Mouse (Mus musculus) heart, embryonic 12.5 days (tissue): ENCODE results near the gene Noc2l. TPM values are rescaled to one million over a fixed set of nuclear protein-coding genes. Genes with fewer than 3 reads are reported as not detected.

Experiments used
- ATAC-seq: fragments of 200-750 bp; cut with Nextera tagmentation; 2 replicates; pipeline ENCODE4 v1.8.0; 2017; ENCODE audit warnings: moderate TSS enrichment, moderate library complexity; ENCODE audit not compliant: insufficient number of reproducible peaks, low FRiP score
- H3K27ac ChIP-seq: fragments of 300-500 bp; sonication (generic); 2 replicates; pipeline ENCODE4 v1.5.1; 2016; ENCODE audit warnings: mild to moderate bottlenecking, moderate library complexity; ENCODE audit not compliant: poor library complexity, severe bottlenecking
- H3K27me3 ChIP-seq: fragments of 300-500 bp; sonication (generic); replicated peaks from 2 replicates; pipeline ENCODE4 v1.6.1; 2016; ENCODE audit warnings: mild to moderate bottlenecking, moderate library complexity
- H3K36me3 ChIP-seq: fragments of 300-500 bp; sonication (generic); 2 replicates; pipeline ENCODE4 v1.6.1; 2016; ENCODE audit warnings: mild to moderate bottlenecking, moderate library complexity
- H3K4me1 ChIP-seq: fragments of 300-500 bp; sonication (generic); replicated peaks from 2 replicates; pipeline ENCODE4 v1.6.1; 2016; ENCODE audit warnings: mild to moderate bottlenecking
- H3K4me2 ChIP-seq: fragments of 300-500 bp; sonication (generic); 2 replicates; pipeline ENCODE4 v1.6.1; 2016; ENCODE audit warnings: mild to moderate bottlenecking, moderate library complexity
- H3K4me3 ChIP-seq: fragments of 300-500 bp; sonication (generic); 2 replicates; pipeline ENCODE4 v1.5.1; 2016; ENCODE audit warnings: mild to moderate bottlenecking
- H3K9ac ChIP-seq: fragments of 300-500 bp; sonication (generic); 2 replicates; pipeline ENCODE4 v1.6.1; 2016; ENCODE audit warnings: mild to moderate bottlenecking, moderate library complexity
- H3K9me3 ChIP-seq: fragments of 300-500 bp; sonication (generic); replicated peaks from 2 replicates; pipeline ENCODE4 v1.6.1; 2016; ENCODE audit warnings: mild to moderate bottlenecking, moderate library complexity
- WGBS: fragments of 180-500 bp; shearing (Covaris S2); methylation state at CpG from one replicate; pipeline ENCODE4 v1.1.7; 2016; 5-methylcytosine and 5-hydroxymethylcytosine counted together
- microRNA-seq: library from miRNA; unstranded; fragments of <30 nt; microRNA quantifications from one replicate; pipeline ENCODE4, GENCODE M21; 2017
- polyA plus RNA-seq: library from polyadenylated mRNA; unstranded; fragments of >200 nt; fragmentation: Nextera tagmentation; extraction: Ambion mirVana; gene quantifications from 2 replicates; pipeline ENCODE4 v1.2.1, GENCODE M21; 2016

The Noc2l gene
- polyA plus RNA-seq, 1 experiment from 2014 or later = 54.7 TPM

DNA sequence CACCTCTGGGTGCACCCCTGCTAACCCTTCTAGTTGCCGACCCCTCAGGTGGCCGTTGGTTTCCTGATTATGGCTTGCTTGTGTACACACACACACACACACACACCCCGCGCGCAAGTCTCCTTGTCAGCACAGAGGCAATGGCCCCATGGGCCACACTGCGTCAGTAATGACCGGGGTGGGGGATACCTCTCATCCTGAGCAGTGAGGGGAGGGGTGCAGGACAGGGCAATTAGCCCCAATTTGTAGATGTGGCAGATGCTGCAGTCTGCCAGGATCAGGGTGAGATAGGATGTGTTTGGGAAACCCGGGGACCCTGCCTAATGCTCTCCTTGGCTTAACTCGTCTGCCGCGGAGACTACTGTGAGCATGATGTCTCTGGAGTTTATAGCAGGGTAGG lies 13.8 kb downstream of the Noc2l start:
- Histone ChIP-seq H3K4me2 (no peak overlapping the region), H3K9me3 (no peaks in the 10 kb centered on the region), H3K9ac (no peak overlapping the region), H3K4me3 (no peak overlapping the region), H3K27me3 (peaks cover 35% of the 10 kb centered on the region), H3K27ac (no peak overlapping the region), H3K36me3 (peaks cover 51% of the 10 kb centered on the region), H3K4me1 (peaks cover 24% of the 10 kb centered on the region)
- WGBS = 54% methylated on average over 11 of the region's 11 CpGs
- ATAC-seq = no peak

DNA sequence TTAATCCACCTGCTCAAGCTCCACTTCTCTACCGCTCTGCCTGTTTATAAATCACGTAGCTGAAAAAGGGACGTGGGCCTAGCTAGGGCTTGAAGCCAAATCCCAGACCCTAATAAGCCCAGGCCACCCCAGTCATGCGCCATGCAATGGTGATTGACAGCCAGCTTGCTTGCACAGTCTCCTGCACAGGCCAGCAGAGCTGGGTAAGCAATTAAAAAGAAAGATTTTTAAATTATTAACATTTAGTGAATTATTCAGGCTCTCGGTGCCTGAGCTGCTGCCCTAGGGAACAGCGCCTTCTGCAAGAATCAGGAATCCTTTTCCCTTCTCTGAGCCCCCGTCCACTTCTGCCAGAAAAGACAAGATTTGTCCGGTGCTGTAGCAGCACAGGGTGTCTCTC lies 15.3 kb downstream of the Noc2l start:
- no peak overlapping the region for H3K4me2 ChIP-seq
- no peaks in the 10 kb centered on the region for H3K9me3 ChIP-seq
- H3K4me3 ChIP-seq = no peak overlapping the region
- H3K9ac ChIP-seq = no peak overlapping the region
- peaks cover 35% of the 10 kb centered on the region for H3K4me1 ChIP-seq
- no peak for ATAC-seq
- no peak overlapping the region for H3K27ac ChIP-seq
- H3K36me3 ChIP-seq = peaks cover 37% of the 10 kb centered on the region
- 77% methylated on average over 8 of the region's 8 CpGs for whole genome bisulfite sequencing
- H3K27me3 ChIP-seq = peaks cover 47% of the 10 kb centered on the region

DNA sequence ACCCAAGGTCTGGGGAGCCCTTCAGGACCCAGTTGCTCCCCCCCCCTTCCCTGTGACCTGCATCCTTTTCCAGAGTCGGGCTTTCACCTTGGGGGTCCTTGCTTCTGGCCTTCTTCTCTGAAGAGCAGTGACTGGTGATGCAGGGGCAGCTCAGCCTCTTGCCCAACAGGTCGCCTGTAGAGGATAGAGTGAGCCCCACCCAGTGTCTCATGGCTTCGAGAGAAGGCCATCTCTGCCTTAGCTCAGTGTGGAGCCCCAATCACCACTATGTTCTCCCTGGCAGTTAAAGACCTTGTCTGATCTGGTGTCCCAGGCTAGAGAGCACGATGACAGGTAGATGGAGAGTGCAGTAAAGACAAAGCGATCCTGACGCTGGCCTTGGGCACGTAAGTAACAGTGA lies 16.3 kb downstream of the Noc2l start:
- peak; percentile 61; the same call in 1 of the 2 replicates for ATAC-seq
- peaks cover 47% of the 10 kb centered on the region for H3K27me3 ChIP-seq
- peaks cover 35% of the 10 kb centered on the region for H3K4me1 ChIP-seq
- 0 out of 2 replicates have a peak overlapping the region, but pooled peaks have one; percentile 6 for H3K27ac ChIP-seq
- no peak overlapping the region for H3K4me3 ChIP-seq
- no peak overlapping the region for H3K9ac ChIP-seq
- H3K36me3 ChIP-seq = peaks cover 27% of the 10 kb centered on the region
- 25% methylated on average over 7 of the region's 7 CpGs for WGBS
- peak overlapping the region; percentile 27; the same call in 1 of the 2 replicates for H3K4me2 ChIP-seq
- H3K9me3 ChIP-seq = no peaks in the 10 kb centered on the region

DNA sequence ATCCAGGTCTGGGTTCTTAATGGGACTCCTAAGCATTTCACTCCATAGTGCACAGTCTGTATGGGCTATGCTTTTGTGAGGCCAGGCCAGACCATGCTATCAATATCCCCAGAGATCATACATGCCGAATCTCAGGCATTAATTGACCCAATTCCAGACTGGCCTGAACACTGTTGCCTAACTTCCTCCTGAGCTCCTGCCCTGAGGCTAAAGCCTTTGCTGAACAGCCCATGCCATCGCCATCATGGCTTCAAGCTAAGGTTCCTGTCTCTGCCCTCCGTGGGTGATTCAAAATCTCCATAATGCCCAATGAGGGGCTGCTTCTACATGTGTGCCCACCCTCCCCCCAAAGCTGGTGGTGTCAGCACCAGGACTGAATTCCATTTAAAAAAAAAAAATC lies 16.8 kb downstream of the Noc2l start:
- Histone ChIP-seq H3K9ac (no peak overlapping the region), H3K9me3 (no peaks in the 10 kb centered on the region), H3K4me2 (peak overlapping the region; percentile 27), H3K4me1 (peaks cover 35% of the 10 kb centered on the region), H3K36me3 (peaks cover 22% of the 10 kb centered on the region), H3K27ac (peak overlapping the region; percentile 6; the same call in 1 of the 2 replicates), H3K27me3 (peaks cover 47% of the 10 kb centered on the region), H3K4me3 (no peak overlapping the region)
- WGBS = 42% methylated on average over 3 of the region's 3 CpGs
- ATAC-seq = no peak

DNA sequence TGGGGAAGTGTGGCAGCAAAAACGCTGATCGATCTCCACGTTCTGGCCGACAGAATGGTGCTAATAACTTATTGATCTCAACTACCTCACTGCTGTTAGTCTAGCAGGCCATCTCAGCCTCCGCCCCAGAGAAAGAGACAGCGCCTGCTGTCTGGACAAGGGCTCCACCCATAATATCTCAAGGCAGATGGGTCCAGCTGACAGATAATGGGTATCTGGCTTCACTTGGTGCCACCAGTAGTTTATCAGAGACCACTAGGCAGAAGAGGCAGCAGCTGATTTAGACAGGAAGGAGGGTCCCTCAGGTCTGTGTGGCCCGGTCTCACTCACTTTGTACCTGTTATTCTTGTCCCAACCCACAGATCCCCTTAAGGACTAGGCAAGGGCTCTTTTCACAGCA lies 17.2 kb downstream of the Noc2l start:
- peak overlapping the region; percentile 6; the same call in 1 of the 2 replicates for H3K27ac ChIP-seq
- 44% methylated on average over 7 of the region's 7 CpGs for WGBS
- peak; percentile 82 for ATAC-seq
- H3K9ac ChIP-seq = no peak overlapping the region
- H3K4me2 ChIP-seq = 0 out of 2 replicates have a peak overlapping the region, but pooled peaks have one; percentile 27
- peaks cover 18% of the 10 kb centered on the region for H3K36me3 ChIP-seq
- H3K9me3 ChIP-seq = no peaks in the 10 kb centered on the region
- H3K4me3 ChIP-seq = no peak overlapping the region
- peaks cover 35% of the 10 kb centered on the region for H3K4me1 ChIP-seq
- peaks cover 47% of the 10 kb centered on the region for H3K27me3 ChIP-seq

DNA sequence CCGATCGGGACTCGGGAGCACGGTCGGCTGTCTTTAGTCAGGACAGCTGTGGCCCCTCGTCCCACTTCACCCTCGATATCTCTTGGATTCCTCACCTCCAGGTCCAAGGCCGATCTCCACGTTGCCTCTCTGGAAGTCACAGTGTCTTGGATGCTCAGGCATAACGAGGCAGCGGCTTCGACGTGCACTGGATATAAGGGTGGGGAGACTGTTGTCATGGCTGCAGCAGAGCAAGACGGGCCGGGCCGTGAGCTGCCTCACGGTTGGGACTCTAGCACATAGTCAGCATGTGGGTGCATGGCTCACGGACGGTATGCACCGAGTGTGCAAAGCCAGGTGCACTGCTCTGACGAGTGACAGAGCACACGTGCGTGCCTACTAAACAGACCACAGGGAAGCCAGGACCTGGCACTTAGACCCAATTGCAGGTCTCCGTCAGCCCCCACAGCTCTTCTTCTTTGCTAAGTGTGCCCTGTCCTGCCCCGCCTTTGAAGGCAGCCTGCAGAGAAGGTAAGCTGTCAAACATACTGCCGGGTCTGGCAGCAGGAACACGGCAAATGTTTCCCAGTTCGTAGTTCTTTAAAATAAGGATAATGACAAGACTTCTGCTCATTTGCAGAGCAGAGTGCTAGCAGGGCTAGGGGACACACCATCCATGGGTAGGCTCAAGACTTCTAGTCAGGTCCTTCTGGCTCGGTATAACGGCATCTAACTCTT lies 18.7 kb downstream of the Noc2l start:
- H3K9ac ChIP-seq = peak overlapping the region; percentile 72
- peak; percentile 74 for ATAC-seq
- H3K27me3 ChIP-seq = peaks cover 47% of the 10 kb centered on the region
- H3K9me3 ChIP-seq = no peaks in the 10 kb centered on the region
- peaks cover 4% of the 10 kb centered on the region; the same call in 1 of the 2 replicates for H3K36me3 ChIP-seq
- H3K4me3 ChIP-seq = peak overlapping the region; percentile 41
- whole genome bisulfite sequencing = 2% methylated on average over 30 of the region's 30 CpGs
- H3K4me2 ChIP-seq = peak overlapping the region; percentile 70
- H3K4me1 ChIP-seq = peaks cover 26% of the 10 kb centered on the region
- H3K27ac ChIP-seq = peak overlapping the region; percentile 20; the same call in 1 of the 2 replicates

DNA sequence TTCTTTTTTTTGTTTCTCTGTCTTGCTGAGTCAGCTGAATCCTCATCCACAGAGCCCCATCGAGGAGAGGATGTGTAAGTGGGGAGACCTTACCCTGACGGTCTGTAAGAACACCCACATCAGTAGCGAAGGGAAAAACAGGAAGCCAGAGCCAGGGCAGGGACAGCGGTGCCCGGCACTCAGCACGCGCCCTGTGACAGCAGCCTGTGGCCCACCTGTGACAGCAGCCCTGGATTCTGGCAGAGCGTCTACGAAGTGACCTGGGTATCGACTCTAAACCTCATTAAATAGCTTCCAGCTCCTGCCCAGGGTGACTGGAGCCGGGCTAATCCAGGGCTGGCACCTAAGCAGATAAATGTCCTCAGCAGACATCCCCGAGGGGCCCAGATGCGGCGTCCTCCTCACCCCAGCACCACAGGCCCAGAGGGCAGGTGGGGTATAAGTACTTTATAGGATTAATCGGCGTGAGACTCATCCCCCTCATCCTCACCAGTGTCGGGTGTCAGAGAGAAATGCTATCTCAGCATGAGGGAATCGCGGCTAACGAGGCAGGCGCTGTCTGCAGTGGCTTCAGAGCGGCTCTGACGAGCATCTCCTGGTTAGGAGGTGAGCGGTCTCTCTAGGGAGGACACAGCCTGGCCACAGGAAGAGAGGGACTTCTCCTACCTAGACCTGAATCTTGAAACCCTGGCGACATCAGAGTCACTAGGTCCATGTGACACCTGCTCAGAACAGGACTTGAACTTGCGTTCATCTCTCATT lies 19.4 kb downstream of the Noc2l start, which contains the start of gene Samd11:
TSS of gene Samd11 (minus strand) at position 580 of the 762 bp plus-strand sequence.
- ATAC-seq = peak; percentile 71
- H3K9ac ChIP-seq = peak within 1 kb of the TSS; percentile 72
- H3K27me3 ChIP-seq = peaks cover 46% of the 10 kb centered on the region
- no peaks in the 10 kb centered on the region for H3K36me3 ChIP-seq
- peak within 1 kb of the TSS; percentile 41 for H3K4me3 ChIP-seq
- peaks cover 19% of the 10 kb centered on the region for H3K4me1 ChIP-seq
- H3K9me3 ChIP-seq = no peaks in the 10 kb centered on the region
- 0 out of 2 replicates have a peak within 1 kb of the TSS, but pooled peaks have one; percentile 20 for H3K27ac ChIP-seq
- 3% methylated on average over 26 of the region's 26 CpGs for WGBS
- H3K4me2 ChIP-seq = peak within 1 kb of the TSS; percentile 70

Small RNAs within 50 kb of the gene (microRNA-seq; reads per million reads assigned to microRNA genes)
- 3.1 reads per million, percentile 8 among the genes with 10 or more reads in this experiment for gene Mir7658

Other genes starting within 250 kb of the Noc2l start
- 10.3 and 11.0 TPM in 2 replicates for gene B3galt6, start 243.4 kb upstream of the Noc2l start, polyA plus RNA-seq
- 138 and 140 TPM in 2 replicates for gene Sdf4, start 243.1 kb upstream of the Noc2l start, polyA plus RNA-seq
- 0.37 TPM in 1 of 2 replicates, not detected in the other for gene Tnfrsf4, start 222.2 kb upstream of the Noc2l start, polyA plus RNA-seq
- 1.9 and 2.1 TPM in 2 replicates for gene Tnfrsf18, start 209.8 kb upstream of the Noc2l start, polyA plus RNA-seq
- gene Ttll10, start 176.6 kb upstream of the Noc2l start, polyA plus RNA-seq = 0.14 and 0.24 TPM in 2 replicates
- 22.1 and 23.7 TPM in 2 replicates for gene 9430015G10Rik, start 126.0 kb upstream of the Noc2l start, polyA plus RNA-seq
- 0.28 and 0.33 TPM in 2 replicates for gene Rnf223, start 105.5 kb upstream of the Noc2l start, polyA plus RNA-seq
- gene Agrn, start 38.5 kb upstream of the Noc2l start, polyA plus RNA-seq = 69.5 and 81.5 TPM in 2 replicates
- 1.8 and 2.8 TPM in 2 replicates for gene Isg15, start 35.2 kb upstream of the Noc2l start, polyA plus RNA-seq
- gene AW011738, start 32.7 kb upstream of the Noc2l start, polyA plus RNA-seq = 3.4 and 4.3 TPM in 2 replicates
- 1.3 and 1.6 TPM in 2 replicates for gene Perm1, start 20.1 kb upstream of the Noc2l start, polyA plus RNA-seq
- gene Plekhn1, start 1.2 kb upstream of the Noc2l start, polyA plus RNA-seq = 18.0 and 18.2 TPM in 2 replicates
- 3.1 and 3.2 TPM in 2 replicates for gene Samd11, start 19.6 kb downstream of the Noc2l start, polyA plus RNA-seq
- gene Vmn2r-ps159, start 95.1 kb downstream of the Noc2l start, polyA plus RNA-seq = not detected in 2 replicates